Mouse (Mus musculus) megakaryocyte-erythroid progenitor cell, adult 5-6 weeks (primary cell): ENCODE results near the gene Trabd2b. TPM values are rescaled to one million over a fixed set of nuclear protein-coding genes. Genes with fewer than 3 reads are reported as not detected.
A peak's percentile ranks its signal among the peaks of the same experiment; 100 is the strongest.

ENCODE experiments used
- ATAC-seq: replicated peaks from 2 replicates; pipeline ENCODE4 v1.8.0; 2016; ENCODE audit warnings: mild to moderate bottlenecking, inconsistent platforms; ENCODE audit not compliant: severe bottlenecking, poor library complexity, low FRiP score, low TSS enrichment
- total RNA-seq, 2 experiments: library from RNA; stranded (forward) in 1 of 2; stranded (reverse) in 1 of 2; fragments of 200-1000, 215-1000 nt in 1 of 2; fragments of >200 nt in 1 of 2; fragmentation: Nextera tagmentation in 1 of 2; gene quantifications; 2 replicates each; pipeline ENCODE4 v1.2.3; 2014 to 2017

The Trabd2b gene
- total RNA-seq, 2 experiments from 2014 or later = not detected

- ATAC-seq = peak; percentile 97
Observed at GRCm38 (mm10) chr4:114664063-114665036, 257.8 kb downstream of the Trabd2b start.

Other genes starting within 250 kb of the Trabd2b start
- gene Skint11, start 243.3 kb upstream of the Trabd2b start, total RNA-seq (2014; fragmentation: Nextera tagmentation) = not detected in 2 replicates
- gene Skint11, start 243.3 kb upstream of the Trabd2b start, total RNA-seq (2017) = not detected in 2 replicates